Mouse (Mus musculus) B cell, adult 2 months (primary cell): Measurements from ENCODE around the gene Naa35.

ENCODE experiments used
- DNase-seq, 2 experiments: peaks; one replicate each; pipeline ENCODE4 v3.0.0; 2022

Naa35 gene

DNA sequence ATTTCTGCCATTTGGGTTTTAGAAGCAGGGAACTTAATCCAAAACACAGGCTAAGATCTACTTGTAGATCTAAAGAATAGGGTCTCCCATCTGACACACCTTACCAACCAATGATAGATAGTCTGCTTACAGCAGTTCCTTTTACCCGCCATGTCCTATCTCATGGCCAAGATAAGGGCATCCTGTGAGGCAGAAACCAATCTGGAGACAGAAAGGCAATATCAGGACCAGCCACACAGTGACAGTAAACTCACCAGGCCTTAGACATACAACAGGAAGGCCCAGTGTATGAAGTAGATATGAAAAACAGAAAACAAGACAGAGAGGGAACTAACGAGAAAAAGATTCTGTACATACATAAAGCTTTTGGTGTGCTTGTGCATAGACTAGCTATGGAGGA is 57.8 kb downstream of the Naa35 start:
- DNase-seq: no peak

DNA sequence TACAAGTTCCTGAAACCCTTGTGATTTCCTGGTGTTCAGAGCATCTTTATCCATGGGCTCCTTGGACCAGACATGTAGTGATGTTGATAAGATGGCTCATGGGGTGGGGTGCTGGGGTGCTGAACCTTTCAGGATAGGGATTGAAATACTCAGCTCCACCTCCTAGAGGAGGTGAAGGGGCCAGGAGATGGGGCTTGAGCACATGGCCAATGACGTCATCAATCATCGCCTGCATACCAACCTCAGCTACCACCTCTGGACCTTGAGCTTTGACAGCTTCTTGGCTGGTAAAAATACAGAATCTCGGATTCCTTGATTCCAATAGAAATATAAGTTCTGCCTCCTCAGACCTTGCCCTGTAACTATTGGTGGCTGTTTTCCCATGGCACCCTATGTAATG is 60.4 kb downstream of the Naa35 start:
- no peak for DNase-seq

DNA sequence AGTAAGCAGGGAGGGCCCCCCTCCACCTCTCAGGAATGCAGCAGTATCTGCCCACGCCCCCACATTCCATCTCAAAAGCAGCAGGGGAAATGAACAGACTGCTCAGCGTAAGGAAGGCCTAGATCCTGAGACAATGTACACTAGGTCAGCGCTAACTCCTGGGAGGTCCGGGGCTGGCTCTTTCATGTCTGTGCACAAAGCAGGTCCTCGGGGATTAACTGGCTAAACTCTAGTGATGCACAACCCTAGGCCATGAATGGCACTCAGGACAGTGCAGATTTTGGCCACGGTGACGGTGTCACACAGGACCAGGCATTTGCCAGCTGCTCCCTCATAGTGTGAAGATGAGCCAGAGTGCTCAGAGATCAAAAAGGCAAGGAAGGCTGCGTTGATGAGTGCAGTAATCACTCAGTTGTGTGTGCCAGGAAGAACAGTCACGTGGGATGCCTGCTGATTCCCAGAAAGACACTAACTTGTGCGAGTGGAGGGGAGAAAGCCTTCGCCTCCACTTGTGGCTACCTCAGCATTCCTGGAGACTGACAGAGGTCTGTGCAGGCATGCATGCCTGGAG is 61.7 kb downstream of the Naa35 start:
- no peak for DNase-seq

DNA sequence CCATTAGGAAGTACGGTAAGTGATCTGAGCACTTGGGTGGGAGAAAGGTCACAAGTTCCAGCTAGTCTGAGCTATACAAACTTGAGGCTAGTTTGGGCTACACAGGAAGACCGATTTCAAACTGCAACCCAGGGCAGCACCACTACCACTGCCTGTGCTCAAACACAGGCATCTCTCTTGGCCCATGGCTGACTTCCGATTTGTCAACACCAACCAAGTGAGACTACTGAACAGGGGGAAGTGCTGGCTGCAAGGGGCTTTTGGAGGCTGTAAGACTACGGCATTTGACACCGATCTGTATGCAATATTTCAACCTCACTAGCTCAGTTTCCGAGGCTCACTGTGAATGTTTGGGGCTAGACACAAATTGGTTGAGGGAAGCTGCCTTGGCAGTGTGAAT is 62.4 kb downstream of the Naa35 start:
- DNase-seq: no peak

DNA sequence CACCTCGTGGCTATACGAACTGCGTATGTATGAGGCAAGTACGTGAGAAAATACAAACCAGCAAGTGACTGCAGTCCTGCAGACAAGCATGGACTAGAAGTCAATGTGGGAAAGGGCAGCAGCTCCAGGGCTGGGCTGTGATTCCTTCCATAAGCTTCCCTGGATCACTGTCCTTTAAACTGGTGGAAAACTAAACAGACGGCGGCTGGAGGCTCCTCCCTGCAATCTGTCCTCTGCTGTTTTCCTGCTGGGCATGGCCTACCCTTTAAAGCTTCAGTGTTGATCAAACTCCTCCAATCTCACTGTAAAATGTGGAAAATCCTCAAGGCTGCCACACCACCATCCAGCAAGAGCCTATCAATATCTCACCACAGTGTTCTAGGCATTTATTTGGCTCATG is 63.5 kb downstream of the Naa35 start:
- DNase-seq: no peak

DNA sequence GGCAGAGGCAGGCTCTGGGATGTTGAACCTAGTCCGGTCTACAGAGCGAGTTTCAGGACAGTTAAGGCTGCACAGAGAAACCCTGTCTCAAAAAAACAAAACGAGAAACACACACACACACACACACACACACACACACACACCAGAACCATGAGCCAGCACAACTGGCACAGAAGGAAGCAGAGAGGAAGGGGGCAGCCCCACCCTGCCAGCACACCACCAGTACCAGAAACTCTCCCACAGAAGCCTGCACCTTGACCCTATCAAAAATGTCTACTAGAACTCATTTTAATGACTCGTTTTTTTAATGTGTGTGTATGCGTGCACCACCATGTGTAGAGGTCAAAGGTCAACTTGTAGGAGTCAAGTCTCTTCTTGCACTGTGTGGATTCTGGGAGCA is 64.7 kb downstream of the Naa35 start:
- DNase-seq: no peak

DNA sequence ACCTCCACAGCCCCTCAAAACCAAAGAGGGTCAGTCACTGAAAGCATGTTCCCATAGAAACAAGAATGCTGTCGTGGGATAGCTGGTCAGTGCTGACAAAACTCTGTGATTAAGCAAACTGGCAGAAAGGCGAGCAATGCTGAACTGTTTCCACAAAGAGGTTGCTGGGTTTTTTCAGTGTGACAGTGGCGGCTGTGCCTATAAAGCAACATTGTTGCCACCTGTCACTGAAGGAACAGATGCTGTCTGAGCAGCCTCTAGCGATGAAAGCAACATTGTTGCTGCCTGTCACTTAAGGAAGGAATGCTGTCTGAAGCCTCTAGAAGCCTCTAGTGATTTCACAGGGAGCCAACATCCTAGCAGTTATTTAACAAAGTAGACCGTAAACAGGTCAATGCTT is 67.6 kb downstream of the Naa35 start:
- no peak for DNase-seq

DNA sequence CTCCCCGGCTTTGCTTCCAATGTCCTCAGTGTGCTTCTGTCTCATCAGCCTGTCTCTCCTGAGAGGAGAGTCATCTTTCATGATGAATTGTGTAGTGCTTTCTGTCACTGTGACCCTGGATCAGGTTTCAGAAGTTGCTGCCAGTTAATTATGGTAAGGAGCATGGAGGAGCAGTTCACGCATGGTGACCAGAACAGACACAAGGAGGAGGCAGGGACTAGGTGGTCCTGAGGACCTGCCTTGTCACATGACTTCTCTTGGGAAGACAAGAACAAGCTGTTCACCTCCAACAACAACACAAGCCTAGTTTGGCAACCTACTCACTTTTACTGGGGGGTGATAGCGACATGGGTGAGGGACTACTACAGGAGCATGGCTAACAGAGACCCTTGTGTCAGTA is 68.1 kb downstream of the Naa35 start:
- no peak for DNase-seq

DNA sequence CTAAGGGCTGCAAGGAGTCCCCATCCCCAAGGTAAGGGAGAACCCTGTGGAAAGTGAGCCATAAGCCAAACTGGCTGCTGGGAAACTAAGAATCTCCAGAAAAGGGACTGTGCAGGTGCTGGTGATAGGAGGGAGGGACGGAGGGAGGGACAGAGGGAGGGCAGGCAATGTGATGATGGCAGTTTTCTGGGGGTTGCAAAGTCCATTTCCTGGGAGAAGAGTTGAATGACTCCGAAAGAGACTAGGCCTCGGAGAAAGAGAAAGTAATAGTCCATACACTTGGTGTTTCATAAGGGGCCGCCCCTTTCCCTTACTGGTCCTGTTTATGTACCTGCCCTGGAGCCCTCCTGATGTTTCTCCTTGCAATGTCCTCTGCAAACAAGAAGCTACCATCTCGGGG is 69.4 kb downstream of the Naa35 start:
- no peak for DNase-seq

DNA sequence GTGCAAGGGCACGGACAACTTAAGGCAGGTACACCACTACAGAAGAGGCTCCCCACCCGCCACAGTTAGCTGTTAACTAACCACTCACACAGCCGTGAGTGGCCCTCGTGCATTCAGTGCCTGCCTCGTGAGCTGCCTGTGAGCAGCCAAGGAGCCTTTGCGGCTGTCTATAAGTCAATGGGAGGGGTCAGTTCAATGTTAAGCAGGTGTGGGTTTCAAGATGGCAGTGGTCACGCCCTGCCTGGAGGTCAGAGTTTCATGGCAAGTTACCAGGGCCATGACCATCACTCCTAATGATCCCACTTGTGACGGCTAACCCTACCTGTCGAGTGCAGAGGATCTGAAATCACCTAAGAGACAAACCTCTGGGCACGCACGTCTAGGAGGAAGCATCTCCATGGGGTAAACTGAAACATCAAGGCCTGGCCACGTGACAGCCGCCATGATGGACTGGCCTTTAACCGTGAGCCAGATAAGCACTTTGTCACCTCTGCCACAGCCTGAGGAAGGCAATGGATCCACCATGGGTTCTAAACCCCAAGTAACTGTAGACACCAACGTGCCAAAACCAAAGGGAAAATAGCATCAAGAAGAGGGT is 70.8 kb downstream of the Naa35 start:
- no peak for DNase-seq

DNA sequence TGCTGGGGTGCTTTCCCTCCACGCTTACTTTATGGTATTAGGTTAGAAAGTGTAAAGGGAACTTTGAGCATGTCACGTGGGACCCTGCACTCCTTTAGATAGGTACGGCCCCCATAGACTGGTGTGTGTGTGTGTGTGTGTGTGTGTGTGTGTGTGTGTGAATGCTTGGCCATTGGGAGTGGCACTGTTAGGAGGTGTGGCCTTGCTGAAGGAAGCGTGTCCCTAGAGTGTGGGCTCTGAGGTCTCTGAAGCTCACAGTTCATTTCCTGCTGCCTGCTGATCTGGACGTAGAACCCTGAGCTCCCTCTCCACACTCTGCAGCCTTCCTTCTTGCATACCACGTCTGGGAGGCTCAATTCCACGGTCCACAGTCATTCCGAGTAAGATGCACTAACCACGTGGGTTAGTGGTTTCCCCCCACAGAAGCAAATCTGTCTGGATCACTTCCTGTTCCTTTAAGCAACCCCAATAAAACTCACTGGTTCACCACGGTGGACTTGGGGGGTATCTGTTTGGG is 71.3 kb downstream of the Naa35 start:
- DNase-seq: peak; percentile 72

DNA sequence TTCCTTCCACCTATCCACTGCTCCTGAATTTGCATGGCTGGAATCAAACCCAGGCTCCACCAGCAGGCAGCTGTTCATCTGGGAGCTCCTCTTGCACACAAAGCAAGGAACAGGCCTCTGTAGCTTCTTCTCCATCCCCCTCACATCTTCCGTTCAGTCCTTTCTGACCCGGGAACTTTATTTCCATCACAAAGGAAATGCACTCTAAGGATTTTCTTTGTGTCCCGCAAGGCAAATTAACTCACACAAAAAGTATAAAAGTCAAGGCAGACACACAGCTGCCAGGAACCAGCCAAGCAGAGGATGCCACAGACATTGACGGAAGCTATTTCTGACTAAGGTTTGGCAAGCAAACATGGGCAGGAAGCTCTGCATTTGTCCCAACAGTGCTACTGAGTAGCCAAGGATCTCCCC is 71.9 kb downstream of the Naa35 start:
- peak in 1 of 2 experiments; percentile 6 for DNase-seq

DNA sequence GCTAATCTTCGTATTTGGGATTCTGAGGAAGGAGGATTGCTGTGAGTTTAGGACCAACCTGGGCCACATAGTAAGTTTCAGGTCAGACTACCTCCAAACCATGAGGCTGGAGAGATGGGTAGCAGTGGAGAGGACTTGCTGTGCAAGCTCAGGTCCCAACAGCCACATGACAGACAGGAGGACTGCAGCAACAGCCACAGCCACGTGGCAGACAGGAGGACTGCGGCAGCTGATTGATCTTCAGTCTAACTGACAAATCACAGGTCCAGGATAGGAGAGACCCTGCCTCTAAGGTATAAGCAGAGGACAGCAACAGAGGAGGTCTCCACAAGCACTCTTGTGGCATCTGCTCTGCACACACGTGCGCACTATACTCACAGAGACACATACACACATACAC is 72.7 kb downstream of the Naa35 start:
- no peak for DNase-seq

DNA sequence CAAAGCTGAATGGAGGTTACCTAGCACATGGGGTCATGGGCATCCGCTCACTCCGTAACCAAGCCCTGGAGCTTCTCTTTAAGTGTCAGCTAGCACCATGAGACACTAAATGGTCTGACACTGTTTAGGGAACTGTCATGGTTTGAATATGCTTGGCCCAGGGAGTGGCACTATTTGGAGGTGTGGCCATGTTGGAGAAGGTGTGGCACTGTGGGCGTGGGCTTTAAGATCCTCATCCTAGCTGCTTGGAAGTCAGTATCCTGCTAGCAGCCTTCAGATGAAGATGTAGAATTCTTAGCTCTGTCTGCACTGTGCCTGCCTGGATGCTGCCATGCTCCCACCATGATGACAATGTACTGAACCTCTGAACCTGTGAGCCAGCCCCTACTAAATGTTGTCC is 75.3 kb downstream of the Naa35 start:
- no peak for DNase-seq

DNA sequence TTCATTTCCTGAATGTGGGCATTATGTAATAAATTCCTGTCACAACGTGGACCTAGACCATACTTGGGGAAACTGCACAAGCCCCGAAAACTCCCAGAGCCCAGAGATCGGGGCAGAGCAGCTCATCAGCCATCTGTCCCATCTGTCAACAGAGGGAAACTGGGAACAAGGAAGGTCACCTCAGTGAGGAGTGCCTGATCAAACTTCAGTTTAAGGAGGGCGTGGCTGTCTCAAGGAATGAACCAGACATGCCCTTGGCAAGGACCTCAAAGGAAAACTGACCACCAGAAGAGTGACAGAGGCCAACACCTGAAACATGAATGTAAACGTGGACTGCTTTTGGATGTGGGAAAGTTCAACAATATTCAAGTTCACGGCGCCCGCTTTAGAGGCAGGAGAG is 76.3 kb downstream of the Naa35 start:
- no peak for DNase-seq

DNA sequence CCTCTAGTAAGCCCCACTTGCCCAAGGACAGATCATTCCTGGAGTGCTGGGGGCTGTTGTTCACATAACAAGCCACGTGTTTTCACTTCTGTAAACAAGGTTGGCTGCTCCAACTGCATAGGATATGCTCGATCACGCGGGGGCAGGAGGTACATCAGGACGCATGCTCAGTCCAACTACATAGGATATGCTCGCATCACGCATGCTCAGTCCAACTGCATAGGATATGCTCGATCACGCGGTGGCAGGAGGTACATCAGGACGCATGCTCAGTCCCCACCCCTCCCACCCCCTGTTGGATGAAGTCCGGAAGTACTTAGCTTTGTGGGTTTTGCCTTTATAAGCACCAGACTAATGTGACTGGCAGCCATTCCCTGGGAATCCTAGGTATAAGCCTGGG is 76.9 kb downstream of the Naa35 start:
- DNase-seq: no peak

DNA sequence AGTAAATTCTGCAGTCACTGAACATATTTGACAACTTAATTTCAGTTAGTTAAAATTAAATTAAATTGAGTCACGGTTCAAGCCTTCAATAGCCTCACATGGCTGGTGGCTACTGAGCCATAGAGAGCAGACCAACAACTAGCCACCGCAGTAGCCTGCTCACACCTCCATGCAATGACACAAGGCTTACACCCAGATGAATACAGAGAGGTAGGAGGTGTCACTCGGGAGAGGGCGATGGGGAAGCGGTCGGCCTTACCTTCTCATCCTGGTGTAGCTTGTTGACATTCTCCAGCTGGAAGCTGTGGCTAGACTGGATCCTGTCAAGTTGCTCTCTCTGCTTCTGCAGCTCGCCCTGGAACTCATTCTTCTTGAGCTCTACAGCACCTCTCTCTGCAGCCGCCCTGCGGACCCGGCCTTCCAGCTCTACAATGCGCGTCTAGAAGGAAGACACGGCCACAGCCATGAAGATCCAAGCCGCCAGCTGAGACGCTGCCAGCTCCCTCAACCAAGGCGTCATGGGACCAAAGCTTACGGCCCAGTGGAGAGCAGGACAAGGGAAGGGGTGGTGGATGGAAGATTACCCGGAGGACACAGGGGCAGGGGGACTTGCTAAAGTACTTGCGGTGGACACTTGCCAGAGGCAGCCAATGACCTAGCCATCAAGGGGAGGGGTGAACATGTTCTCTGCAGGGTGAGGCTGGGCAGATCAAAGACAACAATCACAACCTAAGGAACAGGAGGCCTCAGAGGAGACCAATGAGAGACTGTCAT is 79.1 kb downstream of the Naa35 start:
- no peak for DNase-seq

DNA sequence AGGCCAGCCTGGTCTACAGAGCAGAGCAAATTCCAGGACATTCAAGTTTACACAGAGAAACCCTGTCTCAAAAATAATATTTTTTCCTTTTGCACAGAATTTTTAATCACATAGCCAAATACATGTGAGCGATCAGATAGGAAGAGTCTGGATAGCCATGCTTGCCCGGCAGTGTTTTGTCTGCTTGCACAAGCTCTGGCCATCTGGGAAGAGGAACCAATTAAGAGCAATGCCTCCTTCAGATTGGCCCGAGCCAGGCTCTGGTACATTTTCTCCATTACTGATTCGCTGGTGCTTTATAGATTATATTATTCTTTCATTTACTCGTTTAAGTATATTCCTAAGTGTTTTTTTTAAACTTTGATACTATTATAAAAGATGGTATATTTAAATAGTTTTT is 82.7 kb downstream of the Naa35 start:
- no peak for DNase-seq

DNA sequence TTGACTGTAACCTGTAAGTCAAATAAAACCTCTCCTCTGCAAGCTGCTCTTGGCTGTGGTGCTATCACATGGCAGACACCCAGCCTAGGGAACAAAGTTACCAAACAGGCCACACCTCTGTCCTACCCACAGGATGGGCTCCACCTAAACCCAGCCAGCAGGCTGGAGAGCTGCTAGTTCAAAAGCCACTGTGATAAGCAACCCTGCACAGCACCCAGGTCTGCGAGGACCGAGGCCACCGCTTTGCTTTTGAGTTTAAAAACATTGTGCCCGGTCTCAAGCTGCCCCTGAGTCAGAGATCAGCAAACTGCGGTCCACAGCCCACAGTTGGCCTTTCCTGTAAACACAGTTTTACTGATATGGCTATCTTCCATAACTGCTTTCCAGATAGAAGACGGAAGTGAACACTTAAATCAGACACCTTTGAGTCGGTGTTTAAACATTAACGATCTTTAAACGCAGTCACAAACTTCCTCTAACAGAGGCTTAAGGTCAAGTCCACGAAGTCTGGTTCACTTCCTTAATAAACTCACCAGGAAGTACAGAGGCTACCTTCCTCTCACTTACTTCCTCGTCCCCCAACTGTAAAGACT is 83.5 kb downstream of the Naa35 start:
- DNase-seq: peak; percentile 52

DNA sequence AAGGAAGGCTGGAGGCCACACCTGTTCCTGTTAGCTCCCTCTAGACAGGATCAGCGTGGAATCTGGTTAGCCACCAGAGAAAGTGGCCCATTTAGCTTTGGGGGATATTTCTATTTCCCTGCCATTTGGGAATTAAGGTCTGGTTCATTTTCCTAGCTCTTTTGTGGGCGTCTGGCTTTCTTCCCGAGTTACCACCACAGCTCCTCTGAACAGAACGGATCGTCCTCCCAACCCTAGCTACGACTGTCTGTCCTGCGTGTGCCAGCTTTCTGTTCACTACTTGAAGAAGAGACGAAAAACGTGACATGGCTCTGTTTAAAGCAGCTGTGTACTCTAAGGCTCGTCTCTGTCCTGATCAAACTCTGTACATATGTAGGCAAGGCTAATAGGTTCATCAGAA is 84.9 kb downstream of the Naa35 start:
- DNase-seq: no peak

DNA sequence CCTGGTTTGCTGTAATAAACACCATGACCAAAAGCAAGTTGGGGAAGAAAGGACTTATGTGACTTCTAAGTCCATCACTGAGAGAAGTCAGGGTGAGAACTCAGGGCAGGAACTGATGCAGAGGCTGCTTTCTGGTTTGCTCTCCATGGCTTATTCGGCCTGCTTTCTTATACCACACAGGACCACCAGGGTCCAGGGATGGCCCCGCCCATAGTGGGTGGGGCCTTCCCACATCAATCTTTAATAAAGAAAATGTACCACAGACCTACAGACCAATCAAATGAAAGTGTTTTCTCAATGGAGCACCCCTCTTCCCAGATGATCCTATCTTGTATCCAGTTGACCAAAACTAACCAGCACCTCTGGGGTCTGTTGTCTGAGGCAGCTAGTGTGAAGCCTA is 86.5 kb downstream of the Naa35 start:
- no peak for DNase-seq

DNA sequence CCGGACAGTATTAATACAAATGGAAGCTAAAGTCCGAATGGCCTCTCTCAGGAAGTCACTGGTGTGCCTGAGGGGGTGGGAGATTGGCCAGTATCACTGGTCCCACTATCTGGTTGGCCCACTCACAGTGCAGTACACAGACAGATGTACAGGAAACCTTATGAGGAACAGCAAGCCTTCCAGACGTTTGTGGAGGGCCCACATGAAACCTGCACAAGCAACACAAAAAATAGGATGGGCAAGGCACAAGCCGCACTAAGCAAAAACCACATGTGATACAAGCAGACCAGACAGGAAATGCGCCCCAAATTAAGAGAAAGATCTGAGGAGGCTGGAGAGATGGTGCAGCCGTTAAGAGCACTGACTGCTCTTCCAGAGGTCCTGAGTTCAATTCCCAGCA is 87.2 kb downstream of the Naa35 start:
- DNase-seq: no peak

DNA sequence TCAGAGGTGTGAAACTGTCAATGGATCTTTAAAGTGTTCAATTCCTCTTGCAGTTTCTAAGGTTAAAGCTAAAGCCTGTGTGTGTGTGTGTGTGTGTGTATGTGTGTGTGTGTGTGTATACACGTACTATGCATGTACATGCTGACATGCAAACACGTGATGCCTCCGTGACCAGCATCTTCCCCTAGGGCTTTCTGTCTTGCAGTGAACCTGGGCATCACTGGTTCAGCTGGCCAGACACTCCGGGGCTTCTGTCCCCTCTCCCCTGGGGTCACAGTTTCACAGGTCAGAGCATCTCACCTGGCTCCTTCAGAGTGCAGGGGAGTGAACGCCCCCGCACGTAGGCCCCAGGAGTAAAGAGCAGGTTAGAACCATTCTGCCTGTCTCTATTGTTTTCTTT is 88.5 kb downstream of the Naa35 start:
- DNase-seq: no peak

DNA sequence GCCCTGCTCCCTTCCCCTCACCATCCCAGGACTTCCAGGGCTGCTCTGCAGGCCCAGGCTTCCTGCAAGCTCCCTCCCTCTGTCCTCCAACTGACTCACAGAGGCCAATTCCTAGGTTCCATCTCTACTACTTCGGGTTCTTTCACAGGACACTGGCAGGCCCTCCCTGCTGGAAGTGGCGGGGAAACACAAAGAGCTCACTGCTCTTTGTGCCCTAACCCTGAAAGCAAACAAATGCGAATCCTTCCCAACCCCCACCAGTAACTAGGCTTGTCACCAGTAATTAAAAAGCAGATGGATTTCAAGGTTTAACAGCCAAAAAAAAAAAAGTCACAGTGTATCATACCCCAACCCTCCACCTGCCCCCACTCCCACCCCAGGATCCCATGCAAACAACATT is 89.2 kb downstream of the Naa35 start:
- DNase-seq: no peak
